Mouse (Mus musculus): ENCODE measurements at regions not wholly inside any gene's neighbourhood (a gene's known extent, or its start where the extent isn't known, plus 50 kb on each side); places are given as distances from the start of the nearest gene placed in this dataset.

DNA sequence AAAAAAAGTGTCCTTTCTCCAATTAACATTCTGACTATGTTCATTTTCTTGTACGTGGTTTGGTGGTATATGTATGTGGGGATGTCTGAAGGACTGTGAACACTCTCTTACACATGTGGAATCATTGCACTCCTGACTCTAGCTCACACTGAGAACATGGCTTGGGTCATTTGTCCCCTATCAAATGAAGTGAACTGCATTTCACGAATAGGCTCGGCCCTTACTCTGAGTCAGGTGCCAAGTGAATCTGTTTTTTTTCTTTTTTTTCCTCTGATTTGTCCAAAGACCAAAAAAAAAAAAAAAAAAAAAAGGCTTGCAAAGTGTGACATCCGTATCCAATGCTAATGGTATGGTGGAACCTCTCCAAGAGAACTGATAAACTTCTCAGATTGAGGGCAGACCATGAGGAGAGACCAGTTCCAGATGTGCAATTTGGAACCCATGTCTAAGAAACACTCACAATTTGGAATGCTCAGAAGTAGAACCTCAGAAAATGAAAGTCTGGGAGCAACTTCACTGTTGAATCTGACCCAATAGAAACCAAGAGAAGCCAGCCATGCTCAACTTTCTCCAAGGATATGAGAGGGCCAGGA is 631.7 kb upstream of the Fam160b2 start:
- DNase-seq (ENCODE audit: low read depth, low spot score) = no peak

DNA sequence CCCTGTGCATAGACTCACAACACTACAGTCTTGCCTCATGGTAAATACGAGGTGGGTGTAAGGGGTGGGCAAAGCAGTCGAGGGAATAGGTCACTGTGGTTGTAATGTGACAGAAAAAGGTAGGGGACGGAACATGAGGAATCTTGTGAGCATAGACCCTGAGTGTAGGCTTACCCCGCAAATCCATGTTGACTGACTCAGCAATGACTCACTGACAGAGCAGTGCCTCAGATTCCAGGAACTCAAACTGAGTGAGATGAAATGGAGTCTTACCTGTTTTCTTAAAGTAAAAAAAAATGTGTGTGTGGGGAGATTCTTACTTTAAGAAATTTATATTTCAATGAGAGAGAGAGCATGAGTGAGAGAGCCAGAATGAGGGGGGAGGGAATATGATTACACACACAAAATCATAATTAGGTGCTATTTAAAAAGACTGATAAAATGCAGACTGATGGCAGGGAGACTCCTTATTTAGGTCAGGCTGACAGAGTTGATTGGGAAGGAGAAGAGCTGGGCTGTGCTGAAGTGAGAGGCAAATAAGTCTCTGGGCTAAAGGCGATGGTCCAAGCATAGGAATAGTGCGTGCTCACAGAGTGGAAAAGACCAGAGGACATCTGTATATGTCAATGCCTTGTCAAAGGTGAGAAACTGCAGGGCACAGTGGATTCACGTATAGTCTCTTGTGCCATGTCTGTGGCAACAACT is 631.0 kb upstream of the Fam160b2 start:
- DNase-seq (ENCODE audit: low read depth, low spot score) = no peak

DNA sequence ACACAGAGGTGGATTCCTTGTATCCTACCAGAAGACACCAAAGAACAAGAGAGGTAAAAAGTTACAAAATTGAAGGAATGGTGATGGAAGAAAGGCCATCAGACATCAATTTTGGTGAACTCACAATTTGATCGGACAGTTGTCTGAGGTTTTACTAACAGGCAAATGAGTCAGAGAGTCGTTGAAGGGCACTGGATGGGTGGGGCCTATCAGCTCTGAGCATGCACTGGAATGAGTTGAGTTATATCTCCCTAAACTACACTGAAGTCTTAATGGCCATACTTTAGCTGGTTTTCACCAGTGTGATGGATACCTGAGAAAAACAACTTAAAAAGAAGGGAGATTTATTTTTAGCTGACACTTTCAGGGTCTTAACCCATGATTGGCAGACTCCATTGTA is 630.3 kb upstream of the Fam160b2 start:
- no peak for DNase-seq (ENCODE audit: low read depth, low spot score)

DNA sequence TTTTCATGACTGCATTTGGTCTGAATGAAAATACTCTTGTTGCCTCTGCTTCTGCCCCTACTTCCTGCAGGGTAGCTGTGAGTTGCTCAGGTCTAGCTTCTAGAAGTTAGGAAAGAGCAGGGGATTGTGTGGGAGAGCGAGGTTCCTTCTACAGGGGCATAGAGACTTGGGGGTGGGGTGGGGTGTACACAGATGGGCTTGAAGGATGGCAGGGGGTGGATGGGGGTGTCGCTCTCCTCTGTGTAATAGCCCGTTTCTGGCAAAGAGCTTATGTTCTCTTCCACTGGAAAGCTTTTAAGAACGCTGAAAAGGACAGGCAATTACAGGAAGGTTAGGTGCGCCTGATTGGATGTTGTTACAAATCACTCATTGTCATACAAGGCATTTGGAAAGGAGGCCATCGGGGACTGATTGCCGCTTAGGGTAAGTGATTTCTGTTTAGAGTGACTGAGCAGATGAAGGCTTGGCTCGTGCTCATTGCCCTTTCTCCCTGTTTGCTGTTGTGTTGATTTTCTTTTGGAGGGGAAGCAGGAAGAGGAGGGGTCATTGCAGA is 629.3 kb upstream of the Fam160b2 start:
- no peak for DNase-seq (ENCODE audit: low read depth, low spot score)

DNA sequence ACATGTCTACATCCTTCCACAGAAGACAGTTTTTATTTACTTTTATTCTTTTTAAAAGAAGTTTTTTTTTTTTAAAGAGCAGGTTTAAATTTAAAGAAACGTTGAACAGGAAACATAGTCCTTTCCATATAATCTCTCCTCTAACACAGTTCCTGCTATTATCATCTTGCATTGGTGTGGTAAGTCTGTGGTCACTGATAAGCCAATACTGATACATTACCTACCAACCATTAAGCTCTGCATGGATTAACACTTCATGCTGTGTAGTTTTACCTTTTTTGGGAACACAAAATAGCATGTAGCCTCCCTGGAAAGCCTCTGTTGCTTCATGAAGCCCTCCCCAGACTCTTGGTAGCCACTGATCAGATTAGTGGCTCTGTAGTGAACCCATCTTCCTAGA is 617.4 kb upstream of the Fam160b2 start:
- no peak for DNase-seq (ENCODE audit: low read depth, low spot score)

DNA sequence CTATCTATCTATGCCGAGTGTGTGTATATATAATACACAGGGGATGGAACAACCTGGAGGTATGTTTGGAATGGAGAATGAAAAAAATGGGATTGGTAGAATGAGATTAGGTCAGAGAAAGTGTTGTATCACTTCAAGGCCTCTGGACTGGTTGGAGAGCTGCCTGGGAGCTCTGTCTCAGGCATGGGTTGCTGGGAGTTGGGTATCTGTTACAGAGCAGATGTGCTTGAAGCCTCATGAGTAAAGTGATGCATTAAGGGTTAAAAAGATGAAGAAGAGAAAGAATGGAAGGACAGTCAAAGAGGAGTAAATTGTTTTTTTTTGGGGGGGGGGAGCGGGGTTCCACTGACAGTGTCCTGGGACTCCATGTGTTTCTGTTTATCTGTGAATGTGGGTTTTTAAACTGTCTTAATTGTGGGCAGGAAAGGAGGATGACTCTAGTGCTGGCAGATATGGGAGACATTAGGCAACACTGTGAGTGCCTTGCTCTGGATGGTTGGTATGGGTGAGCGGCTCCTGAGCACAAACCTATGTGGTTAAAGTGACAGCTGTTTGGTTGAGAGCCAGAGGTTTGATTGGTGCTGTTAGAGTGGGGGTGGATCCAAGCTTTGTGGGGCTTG is 611.8 kb upstream of the Fam160b2 start:
- no peak for DNase-seq (ENCODE audit: low read depth, low spot score)

DNA sequence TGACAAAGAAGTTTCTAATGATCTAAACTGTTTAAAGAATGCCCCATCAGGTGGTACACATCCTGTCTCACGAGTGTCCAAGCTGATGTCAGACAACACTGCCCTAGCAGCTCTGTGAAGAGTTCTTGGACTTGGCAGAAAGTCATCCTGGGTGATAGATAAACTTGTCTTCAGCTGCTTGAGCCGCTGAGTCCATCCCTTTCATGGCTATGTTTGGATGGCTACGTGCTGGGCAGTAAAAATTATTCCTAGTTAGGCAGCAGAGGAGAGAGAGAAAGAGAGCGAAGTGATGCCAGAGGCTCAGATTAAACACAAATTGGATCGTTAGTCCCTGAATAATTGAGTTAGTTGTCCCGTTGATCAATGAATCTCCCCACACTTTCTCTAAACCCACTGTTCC is 603.8 kb upstream of the Fam160b2 start:
- DNase-seq (ENCODE audit: low read depth, low spot score) = no peak

DNA sequence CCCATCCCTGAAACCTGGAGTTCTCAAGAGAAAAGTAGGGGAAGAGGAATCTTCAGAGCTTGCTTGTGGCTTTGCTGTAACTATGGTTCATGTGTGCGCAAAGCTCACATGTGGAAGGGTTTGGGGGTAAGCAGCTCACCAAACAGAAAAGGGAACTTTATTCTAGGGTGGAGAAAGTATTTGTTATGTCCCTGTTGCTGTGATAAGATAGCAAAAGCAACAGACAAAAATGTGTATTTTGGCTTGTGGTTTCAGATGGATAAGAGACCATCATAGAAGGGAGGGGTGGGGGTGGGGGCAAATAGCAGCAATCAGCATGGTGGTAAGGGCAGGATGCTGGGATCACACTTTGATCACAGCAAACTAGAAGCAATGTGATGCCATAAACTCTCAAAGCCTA is 601.3 kb upstream of the Fam160b2 start:
- DNase-seq (ENCODE audit: low read depth, low spot score) = no peak

DNA sequence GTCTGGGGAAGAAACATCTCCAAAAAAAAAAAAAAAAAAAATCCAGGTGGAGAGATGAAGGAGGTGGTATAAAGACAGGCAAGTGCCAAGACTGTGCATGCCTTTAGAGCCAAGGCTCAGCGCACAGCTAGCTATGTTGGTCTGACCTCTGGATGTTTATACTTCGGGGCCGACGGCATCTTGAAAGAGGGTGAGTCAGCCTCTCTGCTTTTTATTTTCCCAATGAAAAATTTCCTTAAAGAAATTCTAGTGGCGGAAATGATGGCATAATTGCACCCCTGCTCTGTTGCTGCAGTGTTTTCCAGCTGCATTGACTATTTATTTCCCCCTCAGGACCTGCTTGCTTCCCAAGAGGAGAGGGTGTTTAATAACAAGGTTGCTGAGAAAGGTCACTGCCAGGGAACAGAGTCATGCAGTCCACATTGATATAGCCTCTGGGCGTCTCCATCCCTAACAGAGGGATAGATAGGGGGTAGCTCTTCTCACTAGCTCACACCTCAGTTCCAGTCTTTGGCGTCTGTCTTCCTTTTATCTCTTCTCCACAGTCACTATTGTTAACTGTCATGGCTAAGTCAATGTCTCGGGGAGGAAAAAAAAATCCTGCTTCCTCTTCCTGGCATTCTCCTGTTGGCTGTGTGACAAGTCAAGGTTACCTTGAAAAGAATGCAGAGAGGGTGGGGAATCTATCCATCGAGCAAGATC is 599.7 kb upstream of the Fam160b2 start:
- no peak for DNase-seq (ENCODE audit: low read depth, low spot score)

DNA sequence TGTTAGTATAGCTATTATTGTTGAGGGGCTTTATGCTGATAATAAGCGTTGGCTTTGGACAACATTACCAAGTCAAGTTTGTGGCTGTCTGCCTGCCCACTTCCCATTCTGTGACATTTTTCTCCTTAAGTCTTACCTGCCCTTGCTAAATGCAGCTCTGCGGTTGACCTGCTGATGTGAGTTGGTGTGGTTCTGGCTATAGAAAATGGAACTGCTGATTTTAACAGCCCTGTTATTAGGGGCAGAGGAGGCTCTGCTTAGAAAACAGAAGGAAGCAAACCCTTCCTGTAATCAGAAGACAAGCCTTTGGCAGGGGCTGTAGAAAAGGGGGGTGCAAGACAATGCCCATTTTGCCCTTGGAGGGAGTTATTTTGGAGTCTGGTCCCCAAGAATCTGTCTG is 594.6 kb upstream of the Fam160b2 start:
- no peak for DNase-seq (ENCODE audit: low read depth, low spot score)

DNA sequence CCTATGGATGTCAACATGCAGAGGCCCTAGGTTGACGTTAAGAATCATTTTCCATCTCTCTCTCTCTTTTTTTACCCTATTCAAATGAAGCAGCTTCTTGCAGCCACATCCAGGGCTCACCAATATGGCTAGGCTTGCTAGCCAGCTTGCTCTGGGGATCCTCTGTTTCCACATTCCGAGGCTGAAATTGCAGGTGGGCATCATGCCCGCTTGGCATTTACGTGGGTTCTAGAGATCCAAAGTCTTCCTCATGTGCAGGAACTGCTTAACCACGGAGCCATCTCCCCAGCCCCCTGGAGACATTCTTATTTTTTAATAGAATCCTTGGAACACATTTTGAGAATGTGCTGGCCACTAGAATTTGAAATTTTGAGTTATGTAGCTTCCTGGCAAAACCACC is 592.9 kb upstream of the Fam160b2 start:
- no peak for DNase-seq (ENCODE audit: low read depth, low spot score)

DNA sequence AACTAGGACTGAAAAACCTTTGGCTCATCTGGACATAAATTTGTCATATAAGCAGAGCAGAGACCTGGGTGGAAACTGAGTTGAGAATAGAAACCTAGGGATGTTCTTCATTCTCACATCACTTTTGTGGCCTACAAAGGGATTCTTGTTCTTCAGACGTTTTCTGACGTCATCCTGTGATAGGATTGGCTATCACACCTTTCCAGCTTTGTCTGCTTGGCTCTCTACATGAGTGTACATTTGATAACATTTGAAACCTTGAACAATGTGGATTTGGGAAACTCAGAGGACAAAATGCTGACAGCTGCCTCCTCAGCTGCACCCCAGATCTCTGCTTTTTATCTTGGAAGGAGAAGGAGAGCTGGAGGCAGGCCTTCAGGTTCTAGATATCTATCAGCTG is 589.7 kb upstream of the Fam160b2 start:
- no peak for DNase-seq (ENCODE audit: low read depth, low spot score)

DNA sequence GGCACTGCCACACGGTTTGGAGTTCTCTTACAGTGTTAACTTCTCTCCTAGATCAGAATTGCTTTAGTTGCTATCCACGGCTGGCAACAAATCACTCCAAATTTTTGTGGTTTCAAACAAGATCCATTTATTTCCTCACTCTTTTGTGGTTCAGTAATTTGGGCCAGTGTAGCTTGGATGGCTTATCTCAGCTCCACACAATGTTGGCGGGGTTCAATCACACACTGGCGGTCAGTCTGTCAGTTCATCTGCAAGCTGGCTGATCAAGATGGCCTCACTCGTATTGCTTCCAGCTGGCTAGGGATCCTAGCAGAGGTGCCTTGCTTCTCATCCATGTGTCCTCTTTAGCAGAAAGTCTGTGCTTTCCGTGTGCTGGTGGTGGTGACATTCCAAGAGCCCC is 577.7 kb upstream of the Fam160b2 start:
- no peak for DNase-seq (ENCODE audit: low read depth, low spot score)

DNA sequence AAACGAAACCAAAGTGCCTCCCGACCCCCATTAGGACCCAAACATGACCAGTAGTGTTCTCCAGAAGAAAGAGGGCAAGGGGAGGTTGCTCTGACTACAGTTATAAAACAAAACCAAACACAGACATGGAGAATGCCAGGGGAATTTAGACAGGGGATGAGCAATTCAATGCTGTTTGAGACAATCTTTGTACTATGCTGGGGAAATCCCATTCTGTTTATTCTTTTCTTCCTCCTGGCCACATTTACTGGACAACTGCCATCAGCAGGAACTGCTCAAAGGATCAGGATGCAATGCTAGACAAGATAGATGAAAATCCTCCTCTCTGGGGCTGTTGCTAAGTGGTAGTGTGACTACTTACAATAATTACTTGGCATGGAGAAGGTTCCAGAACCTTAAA is 574.5 kb upstream of the Fam160b2 start:
- no peak for DNase-seq (ENCODE audit: low read depth, low spot score)

DNA sequence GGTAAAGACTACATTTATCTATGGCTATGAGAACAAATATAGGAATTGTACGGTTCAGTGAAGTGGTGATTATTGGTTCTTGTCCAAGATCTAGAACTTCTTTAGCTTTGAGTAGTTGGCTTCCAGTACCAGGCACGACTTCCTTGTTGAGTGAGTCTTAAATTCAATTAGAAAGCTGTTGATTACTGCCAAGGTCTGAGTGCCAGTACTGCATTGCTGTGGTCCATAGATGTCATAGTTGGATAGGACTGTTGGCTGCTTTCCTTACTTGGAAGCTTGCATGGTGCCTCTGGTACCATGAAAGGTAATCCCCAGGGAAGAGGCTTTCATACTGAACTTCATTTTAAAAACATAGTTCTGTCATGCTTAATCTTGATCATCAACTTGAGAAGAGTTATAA is 559.9 kb upstream of the Fam160b2 start:
- DNase-seq (ENCODE audit: low read depth, low spot score) = no peak

DNA sequence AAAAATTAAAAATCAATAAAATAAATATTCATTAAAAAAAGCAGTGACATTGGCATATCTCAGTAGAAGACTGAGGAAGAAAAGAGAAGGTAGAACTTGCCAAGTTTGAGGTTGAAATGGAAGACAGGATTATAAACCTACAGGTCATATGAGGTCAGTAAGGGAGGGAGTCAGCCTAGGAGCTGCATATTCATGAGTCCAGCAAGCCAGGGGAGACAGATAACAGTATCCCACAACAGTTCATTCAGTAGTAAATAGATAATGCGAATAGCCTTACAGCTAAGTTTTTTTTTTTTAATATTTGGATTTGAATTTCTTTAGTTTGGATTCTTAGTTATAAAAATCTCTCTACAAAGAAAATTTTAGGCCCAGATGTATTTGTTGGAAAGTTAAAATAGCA is 542.8 kb upstream of the Fam160b2 start:
- no peak for DNase-seq (ENCODE audit: low read depth, low spot score)

DNA sequence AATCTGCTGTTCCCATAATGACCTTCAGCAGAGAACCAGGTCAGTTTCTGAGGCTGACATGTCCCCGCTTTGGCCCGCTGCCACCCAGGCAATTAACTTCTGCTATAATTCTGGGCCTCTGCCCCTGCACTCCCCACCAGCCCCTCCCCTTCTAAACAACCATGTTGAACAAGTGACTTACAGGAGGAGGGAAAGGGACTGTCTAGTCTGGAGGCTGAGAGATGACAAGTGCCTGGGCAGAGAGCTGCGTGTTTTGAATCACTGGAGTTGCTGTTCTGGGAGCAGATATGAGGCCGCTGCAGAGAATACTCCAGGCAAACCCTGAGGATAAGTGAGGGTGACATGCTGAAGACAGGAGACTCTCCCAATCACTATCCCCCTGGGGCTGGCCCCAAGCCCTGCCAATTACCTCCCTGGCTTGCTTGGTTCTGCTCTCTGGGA is 530.2 kb upstream of the Fam160b2 start:
- DNase-seq (ENCODE audit: low read depth, low spot score) = no peak

DNA sequence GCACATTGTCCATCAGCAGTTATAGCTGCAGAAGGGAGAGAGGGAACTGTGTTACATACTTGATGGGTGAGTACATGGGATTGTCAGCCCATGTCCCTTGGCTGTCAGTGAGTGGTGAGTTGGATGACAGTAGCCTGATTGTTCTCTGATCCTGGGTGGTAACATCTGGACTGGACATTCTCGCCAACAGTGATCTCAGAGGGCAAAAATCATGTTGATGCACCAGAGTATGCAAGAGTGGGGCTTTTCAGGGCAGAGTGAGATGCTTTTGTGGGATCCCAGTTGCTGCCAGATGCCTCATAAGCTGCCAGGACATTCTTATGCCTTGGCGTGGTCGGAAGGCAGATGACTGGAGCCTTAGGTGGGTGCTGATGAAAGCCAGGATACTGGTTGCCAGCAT is 528.9 kb upstream of the Fam160b2 start:
- DNase-seq (ENCODE audit: low read depth, low spot score) = no peak

DNA sequence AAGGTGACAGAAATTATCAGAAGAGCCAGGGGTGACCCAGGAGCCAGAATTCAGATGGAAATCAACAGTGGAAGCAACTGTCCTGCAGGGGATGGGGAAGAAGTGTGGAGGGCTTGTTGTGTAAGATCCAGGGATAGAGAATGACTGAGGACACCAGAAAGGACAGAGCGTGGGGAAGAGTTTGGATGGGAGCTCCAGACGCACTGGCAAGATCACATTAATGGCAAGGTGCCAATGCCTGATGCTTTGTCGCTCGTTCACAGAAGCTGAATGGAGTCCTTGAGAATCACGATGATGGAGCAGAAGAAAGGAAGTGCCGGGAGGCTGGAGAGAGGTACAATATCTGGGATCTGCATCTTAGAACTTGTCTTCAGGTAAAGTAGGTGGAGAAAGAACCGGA is 519.0 kb upstream of the Fam160b2 start:
- DNase-seq (ENCODE audit: low read depth, low spot score) = no peak

DNA sequence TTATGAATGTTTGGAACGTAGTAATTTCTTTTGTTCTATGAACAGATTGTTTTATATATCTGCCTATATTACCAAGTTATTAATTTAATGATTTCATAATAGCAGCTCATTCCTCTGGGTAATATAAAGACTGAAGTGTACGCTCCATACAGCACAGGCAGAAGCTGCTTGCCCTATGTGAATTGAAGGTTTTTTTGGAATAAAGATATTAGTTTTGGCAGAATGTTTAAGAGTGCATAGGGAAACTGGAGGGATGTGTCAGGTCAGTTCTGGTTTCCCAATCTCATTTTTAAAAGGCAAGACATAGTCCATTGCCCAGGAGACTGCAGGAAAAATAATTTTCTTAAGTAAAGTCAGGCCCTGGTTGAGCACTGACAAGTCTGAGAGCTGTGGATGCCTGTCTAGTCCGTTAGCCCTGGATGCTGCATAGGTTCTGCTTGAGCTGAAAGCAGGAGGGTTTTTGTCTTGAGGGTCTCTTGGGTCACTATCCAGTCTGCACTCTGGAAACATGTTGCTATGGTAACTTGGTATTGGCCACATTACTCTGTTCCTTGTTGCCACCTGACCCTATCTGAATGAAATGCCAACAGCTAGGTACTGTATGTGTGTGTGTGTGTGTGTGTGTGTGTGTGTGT is 516.3 kb upstream of the Fam160b2 start:
- DNase-seq (ENCODE audit: low read depth, low spot score) = no peak

DNA sequence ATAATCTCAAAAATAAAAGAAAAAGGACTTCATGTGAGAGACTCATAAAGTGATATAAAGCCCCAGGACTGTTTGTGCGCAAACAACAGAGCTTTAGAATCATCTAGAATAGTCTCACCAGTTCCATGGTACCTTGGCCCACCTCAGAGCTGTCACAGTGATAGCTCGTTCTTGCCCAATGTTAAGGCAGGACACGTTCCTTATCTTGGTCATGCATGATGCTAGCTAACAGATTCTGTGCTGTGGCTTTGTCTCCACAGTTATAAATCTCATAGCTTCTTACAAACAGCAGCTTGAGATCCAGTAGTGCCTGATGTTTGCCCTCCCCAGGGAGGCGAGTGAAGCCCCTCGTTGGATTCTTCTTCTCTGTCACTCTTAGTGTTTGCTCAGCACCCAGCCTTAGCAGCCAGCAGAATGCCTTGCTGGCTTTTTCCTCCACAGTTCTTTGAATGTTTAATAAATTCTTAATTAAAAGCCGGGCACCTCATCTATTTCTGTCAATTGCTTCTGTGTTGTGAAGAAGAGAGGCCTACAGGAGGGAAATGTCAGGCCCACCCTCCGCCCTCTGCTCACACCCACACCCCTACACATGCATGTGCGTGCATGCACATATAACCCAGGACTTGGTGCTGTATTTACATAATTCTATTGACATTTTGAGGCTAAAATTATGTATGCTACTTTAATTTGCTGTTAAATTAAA is 515.6 kb upstream of the Fam160b2 start:
- no peak for DNase-seq (ENCODE audit: low read depth, low spot score)
